Mouse (Mus musculus) cerebellum, adult 18-20 months (tissue): ENCODE results near the gene Acot6.

Source experiments
- DNase-seq, 2 experiments: peaks; one replicate each; pipeline ENCODE4 v3.0.0; 2021

Gene Acot6

GRCm38 (mm10) chr12:84153414-84153813 is 53.0 kb downstream of the Acot6 start:
- peak in 1 of 2 experiments; percentile 36 for DNase-seq

GRCm38 (mm10) chr12:84154786-84155522 is 54.5 kb downstream of the Acot6 start:
- peak; percentile 92 to 94 for DNase-seq

- DNase-seq: peak in 1 of 2 experiments; percentile 53
Observed at GRCm38 (mm10) chr12:84155523-84155871, 55.0 kb downstream of the Acot6 start.

GRCm38 (mm10) chr12:84156210-84156609 is 55.8 kb downstream of the Acot6 start:
- peak in 1 of 2 experiments; percentile 19 for DNase-seq

- peak in 1 of 2 experiments; percentile 11 for DNase-seq
Observed at GRCm38 (mm10) chr12:84158156-84158555, 57.7 kb downstream of the Acot6 start.

- DNase-seq: no peak
Observed at GRCm38 (mm10) chr12:84160491-84160890, 60.0 kb downstream of the Acot6 start.
